Mouse (Mus musculus) Patski (cell line): ENCODE measurements around the gene Cmip. TPM values are rescaled to one million over a fixed set of nuclear protein-coding genes. Genes with fewer than 3 reads are reported as not detected.

ENCODE experiments used
- ATAC-seq: fragments of 100-300 bp; one replicate; pipeline ENCODE4 v1.8.0; 2021
- CTCF ChIA-PET: fragments of 350-600 bp; sonication (Branson Sonifier 250); formaldehyde crosslinking; loops from one replicate; lab custom pipeline; 2022; ENCODE audit warnings: inconsistent platforms; lab: Charles Lee
- POLR2A ChIA-PET: fragments of 350-600 bp; sonication (Branson Sonifier 250); formaldehyde crosslinking; loops from one replicate; lab custom pipeline; 2022; ENCODE audit warnings: antibody characterized with exemption, inconsistent platforms; lab: Charles Lee
- DNase-seq: peaks from one replicate; pipeline ENCODE4 v3.0.0-alpha.2; 2011; ENCODE audit warnings: low read depth, low spot score
- H3K27me3 ChIP-seq: fragments of 371-371 bp; one replicate; pipeline ENCODE4 v1.5.1; 2021
- CTCF ChIP-seq: fragments of 100-300 bp; IDR thresholded peaks from one replicate; pipeline ENCODE4 v1.5.1; 2021
- in situ Hi-C: fragments of 300-500 bp; cut with MboI; formaldehyde crosslinking; loops from 3 replicates; pipeline ENCODE4 v1.11.1; 2018; ENCODE audit warnings: low pct_unique_long_range_greater_than_20kb, mixed read lengths
- polyA plus RNA-seq: library from polyadenylated mRNA; unstranded; gene quantifications from one replicate; pipeline ENCODE4 v1.2.3, GENCODE M21; 2021

Cmip gene
- polyA plus RNA-seq, 1 experiment from 2014 or later: 63.6 TPM

- no peak for TF ChIP-seq CTCF
- H3K27me3 ChIP-seq: no peaks in the 10 kb centered on the region
- DNase-seq (no peak), ATAC-seq (no peak)
- POLR2A ChIA-PET: no interaction called here
- in situ Hi-C loops: loop anchor here (5.0 kb wide), 1 partner anchor 34 kb away; no protein-coding TSS in a partner anchor
- CTCF ChIA-PET: interaction anchor here (1.2 to 1.4 kb wide), 2 partner anchors 26 to 119 kb away, joined by 3 read pairs; no protein-coding TSS in a partner anchor
These were observed 86.6 kb downstream of the Cmip start for GRCm38 (mm10) chr8:117343484-117343883.

- ChIA-PET POLR2A (interaction anchor here (0.6 kb wide), 1 partner anchor 21 kb away, joined by 3 read pairs; no protein-coding TSS in a partner anchor), CTCF (interaction anchor here (1.2 kb wide), 1 partner anchor 16 kb away, joined by 3 read pairs; no protein-coding TSS in a partner anchor)
- no peaks in the 10 kb centered on the region for H3K27me3 ChIP-seq
- ATAC-seq (no peak), DNase-seq (no peak)
- in situ Hi-C loops: loop anchor here (5.0 kb wide), 2 partner anchors 32 to 88 kb away; partner anchors contain the start of gene Cmip
- no peak for TF ChIP-seq CTCF
These were observed 88.0 kb downstream of the Cmip start for GRCm38 (mm10) chr8:117344899-117345298.

GRCm38 (mm10) chr8:117345376-117345775, 88.5 kb downstream of the Cmip start:
- in situ Hi-C loops: loop anchor here (5.0 kb wide), 1 partner anchor 88 kb away; the partner anchor contains the start of gene Cmip
- POLR2A ChIA-PET: no interaction called here
- CTCF ChIA-PET: interaction anchor here (1.2 kb wide), 1 partner anchor 16 kb away, joined by 3 read pairs; no protein-coding TSS in a partner anchor

GRCm38 (mm10) chr8:117347556-117347955, 90.7 kb downstream of the Cmip start:
- DNase-seq (peak; percentile 95), ATAC-seq (peak; percentile 94)
- TF ChIP-seq CTCF: no peak
- H3K27me3 ChIP-seq: no peaks in the 10 kb centered on the region
- ChIA-PET POLR2A (interaction anchor here (1.1 to 1.4 kb wide), 2 partner anchors 17 to 53 kb away, joined by 3 read pairs; no protein-coding TSS in a partner anchor), CTCF (interaction anchor here (1.0 to 1.6 kb wide), 4 partner anchors 12 to 68 kb away, joined by 3 to 4 read pairs (median 3); no protein-coding TSS in a partner anchor)
- in situ Hi-C loops: loop anchor here (5.0 kb wide), 1 partner anchor 90 kb away; the partner anchor contains the start of gene Cmip

More at GRCm38 (mm10) chr8:117345376-117345775, 88.5 kb downstream of the Cmip start:
- no peak for DNase-seq
- no peak for TF ChIP-seq CTCF
- no peak for ATAC-seq
- no peaks in the 10 kb centered on the region for H3K27me3 ChIP-seq

GRCm38 (mm10) chr8:117348718-117349394, 92.0 kb downstream of the Cmip start:
- DNase-seq: no peak
- ATAC-seq: no peak
- no peak for TF ChIP-seq CTCF
- ChIA-PET POLR2A (interaction anchor here (0.8 to 1.1 kb wide), 2 partner anchors 54 to 87 kb away, joined by 3 read pairs; no protein-coding TSS in a partner anchor), CTCF (interaction anchor here (0.9 to 1.5 kb wide), 3 partner anchors 8 to 16 kb away, joined by 3 read pairs; no protein-coding TSS in a partner anchor)
- H3K27me3 ChIP-seq: no peaks in the 10 kb centered on the region
- in situ Hi-C loops: loop anchor here (5.0 kb wide), 1 partner anchor 92 kb away; the partner anchor contains the start of gene Cmip

- TF ChIP-seq CTCF: no peak
- ATAC-seq (no peak), DNase-seq (no peak)
- CTCF ChIA-PET: interaction anchor here (1.0 to 1.5 kb wide), 3 partner anchors 9 to 16 kb away, joined by 3 read pairs; no protein-coding TSS in a partner anchor
- no peaks in the 10 kb centered on the region for H3K27me3 ChIP-seq
- in situ Hi-C loops: loop anchor here (5.0 kb wide), 1 partner anchor 92 kb away; the partner anchor contains the start of gene Cmip
- POLR2A ChIA-PET: no interaction called here
These were observed 92.7 kb downstream of the Cmip start for GRCm38 (mm10) chr8:117349541-117349940.

GRCm38 (mm10) chr8:117352098-117352497, 95.2 kb downstream of the Cmip start:
- ATAC-seq (no peak), DNase-seq (no peak)
- ChIA-PET POLR2A (no interaction called here), CTCF (no interaction called here)
- H3K27me3 ChIP-seq: no peaks in the 10 kb centered on the region
- in situ Hi-C loops: no loop called here
- no peak for TF ChIP-seq CTCF

GRCm38 (mm10) chr8:117355111-117355831, 98.4 kb downstream of the Cmip start:
- CTCF ChIA-PET: interaction anchor here (0.6 to 1.1 kb wide), 2 partner anchors 17 to 20 kb away, joined by 3 read pairs; no protein-coding TSS in a partner anchor
- DNase-seq (no peak), ATAC-seq (no peak)
- in situ Hi-C loops: no loop called here
- H3K27me3 ChIP-seq: no peaks in the 10 kb centered on the region
- POLR2A ChIA-PET: interaction anchor here (0.5 kb wide), 1 partner anchor 45 kb away, joined by 6 read pairs; no protein-coding TSS in a partner anchor
- TF ChIP-seq CTCF: no peak

GRCm38 (mm10) chr8:117356109-117356672, 99.3 kb downstream of the Cmip start:
- ChIA-PET CTCF (interaction anchor here (1.1 kb wide), 1 partner anchor 8 kb away, joined by 3 read pairs; no protein-coding TSS in a partner anchor), POLR2A (interaction anchor here (0.5 kb wide), 1 partner anchor 44 kb away, joined by 6 read pairs; no protein-coding TSS in a partner anchor)
- DNase-seq (no peak), ATAC-seq (no peak)
- in situ Hi-C loops: no loop called here
- no peak for TF ChIP-seq CTCF
- no peaks in the 10 kb centered on the region for H3K27me3 ChIP-seq
